Mouse (Mus musculus): Measurements from ENCODE around the gene Psmg4. TPM values are rescaled to one million over a fixed set of nuclear protein-coding genes. Genes with fewer than 3 reads are reported as not detected.

The Psmg4 gene
- polyA plus RNA-seq, 1 experiment from 2014 or later = 129 TPM

DNA sequence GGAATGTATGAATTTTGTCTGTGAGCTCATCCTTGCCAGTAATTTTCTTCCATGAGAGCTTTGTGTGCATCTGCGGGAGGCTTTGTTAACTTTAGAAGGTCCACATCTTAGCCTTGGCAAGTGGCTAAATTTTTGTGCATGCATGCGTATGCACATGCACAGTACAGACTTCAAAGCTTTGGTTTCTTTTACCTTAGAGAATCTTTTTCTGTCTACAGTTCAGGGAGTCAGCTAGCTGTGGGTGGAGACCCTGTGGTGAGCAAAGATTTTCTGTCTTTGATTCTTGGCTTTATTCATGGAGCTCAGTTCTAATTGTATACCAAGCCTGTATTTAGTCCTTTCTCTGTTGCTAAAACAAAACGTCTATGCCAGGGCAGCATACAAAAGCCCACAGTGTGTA, 56.0 kb downstream of the Psmg4 start:
- Histone ChIP-seq H3K4me3 (no peak overlapping the region), H3K36me3 (replicated peaks) (peaks cover 53% of the 10 kb centered on the region), H3K27me3 (ENCODE audit: poor library complexity, severe bottlenecking) (no peaks in the 10 kb centered on the region), H3K4me1 (peaks cover 24% of the 10 kb centered on the region), H3K27ac (no peak overlapping the region), H3K9me3 (no peaks in the 10 kb centered on the region)
- no peak for DNase-seq (ENCODE audit: extremely low spot score, low spot score)
- 82% methylated on average over 3 of the region's 3 CpGs for WGBS

DNA sequence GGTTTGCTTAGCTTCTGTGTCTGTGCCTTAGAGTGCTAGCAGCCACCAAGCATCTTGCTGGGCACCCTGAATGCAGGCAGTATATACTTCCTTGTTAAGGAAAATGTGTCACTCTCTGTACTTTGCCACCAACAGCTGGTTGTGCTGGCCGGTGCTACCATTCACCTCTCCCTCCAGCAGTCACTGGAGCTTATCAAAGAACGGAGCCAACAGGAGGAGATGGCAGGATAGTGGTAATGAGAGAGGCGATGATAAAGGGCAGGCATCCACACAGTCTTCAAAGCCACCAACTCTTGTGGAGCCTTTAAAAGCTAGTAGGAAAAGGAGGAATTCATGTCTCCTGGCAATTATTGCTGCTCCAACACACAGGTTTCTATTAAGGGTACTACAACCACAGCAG, 57.0 kb downstream of the Psmg4 start:
- WGBS = 92% methylated on average over 3 of the region's 3 CpGs

DNA sequence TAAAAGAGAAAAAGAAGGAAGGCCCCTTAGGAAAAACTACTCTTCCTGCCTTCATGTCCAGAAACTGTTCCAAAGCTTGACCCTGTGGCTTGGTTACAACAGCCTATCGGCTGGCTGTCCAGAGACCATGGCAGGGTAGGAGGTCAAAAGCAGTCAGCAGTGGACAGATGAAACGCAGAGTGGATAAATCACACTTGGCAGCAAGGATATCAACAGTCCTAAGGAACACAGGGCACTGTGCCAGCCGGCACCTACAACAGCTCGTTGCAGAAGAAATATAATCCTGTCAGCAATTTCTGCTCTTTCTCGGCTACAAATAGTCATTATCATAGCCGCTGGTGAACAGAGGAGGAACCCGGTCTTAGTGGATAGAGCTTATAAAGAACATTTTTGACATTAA, 60.2 kb downstream of the Psmg4 start:
- WGBS = 88% methylated on average over 7 of the region's 7 CpGs
- DNase-seq (ENCODE audit: extremely low spot score, low spot score) = no peak
- Histone ChIP-seq H3K36me3 (replicated peaks) (peaks cover 38% of the 10 kb centered on the region), H3K9me3 (no peaks in the 10 kb centered on the region), H3K4me3 (no peak overlapping the region), H3K4me1 (peaks cover 59% of the 10 kb centered on the region), H3K27ac (peak overlapping the region; percentile 44), H3K27me3 (ENCODE audit: poor library complexity, severe bottlenecking) (no peaks in the 10 kb centered on the region)

More for the DNA sequence above, 57.0 kb downstream of the Psmg4 start:
- Histone ChIP-seq H3K4me3 (no peak overlapping the region), H3K4me1 (peaks cover 33% of the 10 kb centered on the region), H3K27ac (no peak overlapping the region), H3K9me3 (no peaks in the 10 kb centered on the region), H3K36me3 (replicated peaks) (peaks cover 48% of the 10 kb centered on the region), H3K27me3 (ENCODE audit: poor library complexity, severe bottlenecking) (no peaks in the 10 kb centered on the region)
- no peak for DNase-seq (ENCODE audit: extremely low spot score, low spot score)

DNA sequence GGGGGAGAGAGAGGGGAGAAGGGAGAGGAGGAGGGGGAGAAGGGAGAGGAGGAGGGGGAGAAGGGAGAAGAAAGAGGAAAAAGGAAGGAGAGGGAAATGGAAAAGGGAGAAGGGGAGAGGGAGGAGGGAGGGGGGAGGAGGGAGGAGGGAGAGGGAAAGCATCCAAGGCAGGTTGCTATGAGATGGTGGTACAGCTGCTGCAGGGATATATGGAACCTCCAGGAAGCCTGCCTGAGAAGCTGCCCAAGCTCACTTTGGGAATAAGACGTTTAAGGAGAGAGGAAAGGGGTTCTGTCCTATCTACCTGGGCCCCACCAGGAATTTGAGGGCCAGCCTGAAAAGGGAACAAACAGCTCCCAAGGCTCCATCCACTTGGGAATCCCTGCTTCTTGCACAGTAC, 64.2 kb downstream of the Psmg4 start:
- WGBS = 13% methylated on average over 1 of the region's 1 CpGs
- H3K36me3 ChIP-seq (replicated peaks) = peaks cover 3% of the 10 kb centered on the region; the same call in 1 of the 2 replicates
- no peaks in the 10 kb centered on the region for H3K9me3 ChIP-seq
- no peak overlapping the region for H3K4me3 ChIP-seq
- H3K27me3 ChIP-seq (ENCODE audit: poor library complexity, severe bottlenecking) = no peaks in the 10 kb centered on the region
- peaks cover 70% of the 10 kb centered on the region for H3K4me1 ChIP-seq
- 0 out of 2 replicates have a peak overlapping the region, but pooled peaks have one; percentile 53 for H3K27ac ChIP-seq
- no peak for DNase-seq (ENCODE audit: extremely low spot score, low spot score)

Other genes starting within 250 kb of the Psmg4 start
- 21.8 and 24.7 TPM in 2 replicates for gene Nqo2, start 198.3 kb upstream of the Psmg4 start, polyA plus RNA-seq (2016; fragmentation: Nextera tagmentation; extraction: Ambion mirVana)
- 7.0 and 7.7 TPM in 2 replicates for gene Ripk1, start 160.6 kb upstream of the Psmg4 start, polyA plus RNA-seq (2016; fragmentation: Nextera tagmentation; extraction: Ambion mirVana)
- 29.4 and 30.0 TPM in 2 replicates for gene Serpinb6a, start 160.2 kb upstream of the Psmg4 start, polyA plus RNA-seq (2016; fragmentation: Nextera tagmentation; extraction: Ambion mirVana)
- 33.6 and 35.1 TPM in 2 replicates for gene Bphl, start 125.4 kb upstream of the Psmg4 start, polyA plus RNA-seq (2016; fragmentation: Nextera tagmentation; extraction: Ambion mirVana)
- gene Tubb2a, start 85.0 kb upstream of the Psmg4 start, polyA plus RNA-seq (2016; fragmentation: Nextera tagmentation; extraction: Ambion mirVana) = 79.2 and 98.2 TPM in 2 replicates
- 137 and 151 TPM in 2 replicates for gene Tubb2b, start 32.5 kb upstream of the Psmg4 start, polyA plus RNA-seq (2016; fragmentation: Nextera tagmentation; extraction: Ambion mirVana)
- gene Slc22a23, start 182.2 kb downstream of the Psmg4 start, polyA plus RNA-seq (2016; fragmentation: Nextera tagmentation; extraction: Ambion mirVana) = 6.8 and 7.0 TPM in 2 replicates